Mouse (Mus musculus) midbrain, postnatal 0 days (tissue): ENCODE data around the gene Rad51c. TPM values are rescaled to one million over a fixed set of nuclear protein-coding genes. Genes with fewer than 3 reads are reported as not detected.

Experiments
- ATAC-seq: fragments of 200-750 bp; cut with Nextera tagmentation; 2 replicates; pipeline ENCODE4 v1.8.0; 2017; ENCODE audit warnings: moderate number of reproducible peaks, mild to moderate bottlenecking, moderate TSS enrichment, moderate library complexity; ENCODE audit not compliant: low FRiP score
- DNase-seq: peaks from one replicate; pipeline ENCODE4 v3.0.0-alpha.2; 2015; ENCODE audit warnings: low spot score
- H3K27ac ChIP-seq: fragments of 300-500 bp; sonication (generic); 2 replicates; pipeline ENCODE4 v1.5.1; 2014; ENCODE audit warnings: low read depth, mild to moderate bottlenecking, low read length, mixed read lengths
- H3K27me3 ChIP-seq: fragments of 300-500 bp; sonication (generic); 2 replicates; pipeline ENCODE4 v1.6.1; 2014; ENCODE audit warnings: low read length, control low read depth, mixed read lengths; ENCODE audit not compliant: insufficient read depth
- H3K36me3 ChIP-seq: fragments of 300-500 bp; sonication (generic); 2 replicates; pipeline ENCODE4 v1.6.1; 2014; ENCODE audit warnings: low read length, control low read depth, mixed read lengths; ENCODE audit not compliant: insufficient read depth
- H3K4me1 ChIP-seq: fragments of 300-500 bp; sonication (generic); 2 replicates; pipeline ENCODE4 v1.6.1; 2014; ENCODE audit warnings: mild to moderate bottlenecking, control low read depth, antibody characterized with exemption, low read length, mixed read lengths; ENCODE audit not compliant: insufficient read depth
- H3K4me2 ChIP-seq: fragments of 300-500 bp; sonication (generic); 2 replicates; pipeline ENCODE4 v1.6.1; 2014; ENCODE audit warnings: low read depth, mild to moderate bottlenecking, low read length, mixed read lengths; ENCODE audit not compliant: poor library complexity, severe bottlenecking
- H3K4me3 ChIP-seq: fragments of 300-500 bp; sonication (generic); 2 replicates; pipeline ENCODE4 v1.5.1; 2014; ENCODE audit warnings: low read depth, mild to moderate bottlenecking, low read length, moderate library complexity
- H3K9ac ChIP-seq: fragments of 300-500 bp; sonication (generic); replicated peaks from 2 replicates; pipeline ENCODE4 v1.6.1; 2014; ENCODE audit warnings: mild to moderate bottlenecking, low read length, moderate library complexity, mixed read lengths; ENCODE audit not compliant: poor library complexity, severe bottlenecking
- H3K9me3 ChIP-seq: fragments of 300-500 bp; sonication (generic); 2 replicates; pipeline ENCODE4 v1.6.1; 2016; ENCODE audit warnings: low read length, control low read depth
- CTCF ChIP-seq: IDR thresholded peaks from 2 replicates; pipeline ENCODE4 v1.5.1; 2016; ENCODE audit warnings: antibody characterized with exemption, mild to moderate bottlenecking
- WGBS: fragments of 180-500 bp; shearing (Covaris S2); extraction: QIAGEN DNeasy Blood & Tissue Kit; methylation state at CpG from one replicate; pipeline ENCODE4 v1.1.7; 2014; 5-methylcytosine and 5-hydroxymethylcytosine counted together
- polyA plus RNA-seq: library from polyadenylated mRNA; unstranded; fragments of >200 nt; fragmentation: Nextera tagmentation; extraction: Ambion mirVana; gene quantifications from 2 replicates; pipeline ENCODE4 v1.2.1, GENCODE M21; 2015
- total RNA-seq: library from RNA; depleted of rRNA; stranded (reverse); fragments of >200 nt; gene quantifications from 2 replicates; pipeline ENCODE4 v1.2.3, GENCODE M21; 2014

Gene Rad51c
- total and polyA plus RNA-seq, 2 experiments from 2014 or later: 2.1 to 2.4 TPM

DNA sequence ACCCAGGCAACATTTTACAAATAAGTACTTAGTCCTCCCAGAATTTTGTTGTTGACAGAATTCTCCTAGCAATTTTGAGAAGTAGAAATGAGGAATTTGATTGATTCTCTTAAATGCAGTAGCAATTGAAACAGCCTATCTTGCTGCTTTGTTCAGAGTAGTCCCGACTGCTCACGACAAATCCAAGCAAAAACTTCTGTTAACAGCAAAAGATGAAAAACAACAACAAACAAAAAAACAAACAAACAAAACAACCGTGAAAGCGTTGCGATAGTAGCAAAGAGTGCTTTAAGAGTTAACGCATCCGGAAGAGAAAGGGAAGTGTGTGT, 21.3 kb upstream of the Rad51c start:
- H3K27me3 ChIP-seq: no peaks in the 10 kb centered on the region
- DNase-seq: no peak

DNA sequence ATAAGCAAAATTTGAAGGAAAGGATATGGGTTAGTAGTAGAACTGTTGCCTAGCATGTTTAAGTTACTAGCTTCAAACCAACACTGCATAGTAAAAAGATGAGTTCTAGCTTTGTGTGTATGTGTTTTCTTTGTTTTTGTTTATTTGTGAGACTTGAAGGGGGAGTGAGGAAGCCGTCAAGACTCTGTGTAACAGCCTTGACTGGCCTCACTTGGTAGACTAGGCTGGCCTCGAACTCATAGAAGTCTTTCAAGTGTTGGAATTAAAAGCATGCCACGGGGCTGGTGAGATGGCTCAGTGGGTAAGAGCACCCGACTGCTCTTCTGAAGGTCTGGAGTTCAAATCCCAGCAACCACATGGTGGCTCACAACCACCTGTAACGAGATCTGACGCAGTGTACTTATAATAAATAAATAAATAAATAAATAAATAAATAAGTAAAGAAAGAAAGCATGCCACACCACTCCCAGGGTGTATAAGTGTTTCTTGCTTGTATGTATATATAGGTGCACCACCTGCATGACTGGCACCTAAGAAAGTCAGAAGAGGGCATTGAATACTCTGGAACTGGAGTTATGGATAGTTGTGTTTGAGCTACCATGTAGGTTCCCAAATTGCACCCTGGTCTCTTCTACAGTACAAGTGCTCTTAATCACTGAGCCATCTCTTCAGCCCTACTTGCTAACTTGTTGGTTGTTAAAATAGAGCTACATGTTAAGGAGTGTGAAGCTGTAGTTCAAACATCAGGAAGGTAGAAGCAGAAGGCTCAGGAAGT, 19.0 kb upstream of the Rad51c start:
- DNase-seq (no peak), ATAC-seq (no peak)
- no peaks in the 10 kb centered on the region for H3K9me3 ChIP-seq
- H3K9ac ChIP-seq: no peak overlapping the region
- H3K4me3 ChIP-seq: no peak overlapping the region
- H3K4me2 ChIP-seq: no peak overlapping the region
- H3K27me3 ChIP-seq: no peaks in the 10 kb centered on the region
- 42% methylated on average over 6 of the region's 6 CpGs for WGBS
- TF ChIP-seq CTCF: no peak
- H3K36me3 ChIP-seq: no peaks in the 10 kb centered on the region
- no peaks in the 10 kb centered on the region; the same call in 1 of the 2 replicates for H3K4me1 ChIP-seq
- peak overlapping the region; percentile 44 for H3K27ac ChIP-seq

More for the DNA sequence above, 21.3 kb upstream of the Rad51c start:
- peak overlapping the region; percentile 46 for H3K9ac ChIP-seq
- no peaks in the 10 kb centered on the region for H3K36me3 ChIP-seq
- ATAC-seq: no peak
- no peaks in the 10 kb centered on the region for H3K9me3 ChIP-seq
- no peaks in the 10 kb centered on the region; the same call in 1 of the 2 replicates for H3K4me1 ChIP-seq
- no peak for TF ChIP-seq CTCF
- 2% methylated on average over 7 of the region's 7 CpGs for WGBS
- H3K27ac ChIP-seq: 0 out of 2 replicates have a peak overlapping the region, but pooled peaks have one; percentile 68
- peak overlapping the region; percentile 32 for H3K4me3 ChIP-seq
- H3K4me2 ChIP-seq: peak overlapping the region; percentile 44

- TF ChIP-seq CTCF: no peak
- DNase-seq (peak; percentile 96), ATAC-seq (peak; percentile 84)
- Histone ChIP-seq H3K4me3 (peak overlapping the region; percentile 35), H3K9me3 (no peaks in the 10 kb centered on the region), H3K27ac (peak overlapping the region; percentile 90), H3K9ac (peak overlapping the region; percentile 34), H3K27me3 (no peaks in the 10 kb centered on the region), H3K36me3 (no peaks in the 10 kb centered on the region), H3K4me2 (peak overlapping the region; percentile 47), H3K4me1 (no peaks in the 10 kb centered on the region; the same call in 1 of the 2 replicates)
- WGBS: under 1% methylated on average over 24 of the region's 26 CpGs
Measured at GRCm38 (mm10) chr11:87422511-87423340, 18.0 kb upstream of the Rad51c start.

DNA sequence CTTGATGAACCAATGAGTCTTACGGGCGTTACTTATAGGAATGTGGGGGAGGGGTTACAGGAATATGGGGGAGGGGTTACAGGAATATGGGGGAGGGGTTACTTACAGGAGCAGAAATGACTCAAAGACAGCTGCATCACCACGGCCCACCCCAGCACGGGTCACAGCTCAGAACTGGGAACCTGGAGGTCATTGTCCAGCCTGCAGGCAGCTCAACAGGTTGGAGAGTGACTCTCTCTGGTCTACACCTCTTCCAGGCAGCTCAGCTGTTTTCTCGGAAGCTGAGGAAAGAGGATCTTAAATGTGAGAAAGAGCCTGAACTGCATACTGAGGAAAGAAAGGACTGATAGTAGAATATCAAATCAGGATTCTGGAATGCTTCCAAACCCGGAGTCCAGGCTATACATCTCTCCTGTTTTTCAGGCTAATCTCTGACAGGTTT, 17.0 kb upstream of the Rad51c start:
- Histone ChIP-seq H3K9ac (peak overlapping the region; percentile 34; the same call in 1 of the 2 replicates), H3K4me3 (peak overlapping the region; percentile 35), H3K4me2 (peak overlapping the region; percentile 47), H3K9me3 (no peaks in the 10 kb centered on the region), H3K4me1 (no peaks in the 10 kb centered on the region; the same call in 1 of the 2 replicates), H3K27ac (peak overlapping the region; percentile 90), H3K36me3 (no peaks in the 10 kb centered on the region), H3K27me3 (no peaks in the 10 kb centered on the region)
- ATAC-seq (no peak), DNase-seq (peak; percentile 19)
- WGBS: 19% methylated on average over 6 of the region's 6 CpGs
- no peak for TF ChIP-seq CTCF

DNA sequence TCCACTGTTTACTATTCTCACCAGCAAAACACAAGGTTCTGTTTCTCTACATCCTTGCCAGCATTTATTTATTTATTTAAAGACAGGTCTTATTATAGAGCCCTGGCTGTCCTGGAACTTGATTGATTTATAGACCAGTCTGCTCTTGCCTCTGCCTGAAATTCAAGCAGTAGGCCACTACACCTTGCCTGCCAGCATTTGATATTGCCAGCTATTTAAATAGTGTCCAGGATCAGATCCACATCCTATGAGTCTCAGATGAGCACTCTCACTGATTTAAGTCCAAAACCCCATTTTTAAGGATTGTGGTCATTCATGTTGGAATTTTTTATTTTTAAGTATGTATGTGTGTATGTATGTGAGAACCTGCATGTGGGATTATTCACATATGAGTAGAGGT, 16.1 kb upstream of the Rad51c start:
- no peaks in the 10 kb centered on the region for H3K36me3 ChIP-seq
- H3K27me3 ChIP-seq: no peaks in the 10 kb centered on the region
- no peak overlapping the region for H3K27ac ChIP-seq
- H3K9me3 ChIP-seq: no peaks in the 10 kb centered on the region
- no peak overlapping the region for H3K9ac ChIP-seq
- H3K4me1 ChIP-seq: no peaks in the 10 kb centered on the region; the same call in 1 of the 2 replicates
- no peak for DNase-seq
- ATAC-seq: no peak
- H3K4me2 ChIP-seq: no peak overlapping the region
- no peak for TF ChIP-seq CTCF
- no peak overlapping the region for H3K4me3 ChIP-seq

DNA sequence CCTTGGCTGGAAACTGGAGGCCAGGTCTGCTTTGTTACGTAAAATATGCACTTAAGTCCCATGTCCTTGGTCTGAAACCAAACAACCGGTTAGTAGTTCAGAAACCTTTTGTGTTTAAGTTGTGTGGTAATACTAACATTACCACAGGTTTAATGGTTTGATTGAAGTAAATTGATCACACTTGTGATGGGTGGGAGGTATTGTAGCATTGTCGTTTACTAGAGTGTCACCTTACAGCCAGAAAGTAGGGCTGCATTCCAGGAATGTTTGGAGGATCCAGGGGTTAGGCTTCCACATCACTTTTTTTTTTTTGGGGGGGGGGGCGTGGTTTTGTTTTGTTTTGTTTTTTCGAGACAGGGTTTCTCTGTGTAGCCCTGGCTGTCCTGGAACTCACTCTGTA, 11.4 kb upstream of the Rad51c start:
- DNase-seq: no peak
- 63% methylated on average over 5 of the region's 5 CpGs for WGBS
- no peaks in the 10 kb centered on the region for H3K27me3 ChIP-seq
- no peak overlapping the region for H3K4me2 ChIP-seq
- no peaks in the 10 kb centered on the region for H3K4me1 ChIP-seq
- no peak overlapping the region for H3K27ac ChIP-seq
- no peaks in the 10 kb centered on the region for H3K36me3 ChIP-seq
- no peak overlapping the region for H3K4me3 ChIP-seq
- H3K9me3 ChIP-seq: no peaks in the 10 kb centered on the region
- no peak for ATAC-seq
- no peak for TF ChIP-seq CTCF
- no peak overlapping the region for H3K9ac ChIP-seq
